Mouse (Mus musculus) lung, postnatal 10 days (tissue): ENCODE results near the gene Pex26.

Experiments
- DNase-seq: peaks from one replicate; pipeline ENCODE4 v3.0.0; 2021

The Pex26 gene

DNA sequence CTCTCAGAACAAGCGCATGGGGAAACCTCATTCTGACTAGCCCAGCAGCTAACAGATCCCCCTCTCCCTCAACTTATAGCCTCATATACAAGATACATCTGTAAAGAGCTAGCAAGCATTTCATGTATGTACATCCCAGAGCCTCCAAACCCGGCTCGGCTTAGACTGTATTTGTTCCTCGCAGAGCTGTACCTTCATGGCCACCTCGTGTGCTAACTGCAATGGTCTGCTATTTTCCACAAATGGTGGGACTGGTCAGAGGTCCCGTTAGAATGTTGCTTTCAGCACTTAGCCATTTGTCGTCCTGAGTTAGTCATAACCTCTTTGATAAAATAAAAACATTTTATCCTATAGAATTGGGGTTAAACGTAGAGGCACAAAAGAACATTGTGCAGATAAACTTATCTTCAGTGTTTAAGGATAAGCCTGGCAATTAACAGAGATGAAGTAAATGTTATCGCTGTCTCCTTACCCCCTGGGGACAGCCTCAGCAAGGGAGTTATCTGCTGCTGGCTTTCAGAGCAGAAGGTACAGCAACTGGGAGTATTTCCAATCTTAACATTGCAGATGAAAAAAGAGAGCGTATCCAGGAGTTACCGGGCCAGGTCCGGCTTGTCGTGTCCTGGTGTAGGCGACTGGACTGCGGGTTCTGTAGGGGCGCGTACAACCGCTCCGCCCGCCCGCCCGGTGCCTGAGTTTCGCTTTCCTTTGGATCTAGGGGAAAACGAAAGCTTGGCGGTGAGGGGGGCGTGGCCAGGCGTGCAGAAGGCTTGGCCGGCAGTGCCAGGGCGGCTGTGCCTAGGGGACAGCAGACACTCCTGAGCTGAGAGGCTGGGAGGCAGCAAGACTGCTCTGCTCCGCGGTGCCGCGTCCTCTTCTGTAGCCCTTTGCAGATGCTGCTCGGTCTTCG, 61.9 kb downstream of the Pex26 start, which contains the start of gene Usp18:
Usp18 (plus strand) TSS at position 780 of the 910 bp plus-strand sequence.
- DNase-seq, result peak; percentile 95

DNA sequence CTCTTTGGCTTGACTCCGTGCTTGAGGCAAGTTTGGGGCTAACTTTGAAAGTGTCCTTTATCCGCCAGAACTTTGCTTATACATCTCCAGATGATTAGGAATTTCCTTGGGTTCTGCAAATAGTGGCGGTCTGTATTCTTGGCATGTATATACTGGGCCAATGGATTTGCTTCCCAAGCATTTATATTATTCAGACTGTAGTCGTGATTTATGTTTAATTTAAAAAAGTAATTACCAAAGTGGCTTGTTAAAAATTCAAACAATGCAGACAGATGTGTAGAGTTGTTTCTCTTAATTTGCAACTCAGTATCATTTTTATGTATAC, 62.5 kb downstream of the Pex26 start:
- DNase-seq, result no peak
